11 mouse cellular contexts compared by ENCODE assay signal in the genomic region with DNA sequence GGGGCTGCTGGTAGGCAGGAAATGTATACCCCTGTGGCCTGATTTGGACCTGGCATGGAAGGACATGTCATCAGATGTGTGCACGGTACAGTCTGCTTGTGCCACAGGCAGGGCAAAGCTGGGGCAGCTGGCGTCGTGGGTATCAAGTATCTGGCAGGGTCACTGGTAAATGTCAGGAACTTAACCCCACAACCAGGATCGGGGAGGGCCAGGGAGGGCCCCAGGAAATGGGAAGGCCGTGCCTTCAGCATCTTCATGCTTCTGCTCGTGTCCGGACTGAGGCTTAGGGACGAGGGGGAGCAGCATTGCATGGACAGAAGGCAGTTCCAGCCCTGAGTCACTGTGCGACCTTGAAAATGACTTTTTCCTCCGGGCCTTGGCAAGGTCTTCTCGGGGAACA. TPM values are rescaled to one million over a fixed set of nuclear protein-coding genes. Genes with fewer than 3 reads are reported as not detected.
DNase-seq lines count a peak whose midpoint lies in the region; ATAC-seq lines count a peak whose summit lies in the region.
"Had no signal": no experiment of that assay in that cellular context is flagged by ENCODE, and none has a peak within 500 bp of the region (broad histone marks: within the 10 kb centered on the region; RNA-seq: fewer than 3 reads in every experiment).

No protein-coding gene starts in this region.

- H3K27me3 ChIP-seq in hindbrain, embryonic 16.5 days (replicated peaks; ENCODE audit: control insufficient read depth, insufficient read depth, low read length): no peaks in the 10 kb centered on the region
- H3K27me3 ChIP-seq in hindbrain, embryonic 14.5 days (ENCODE audit: control insufficient read depth, insufficient read depth, low read length): no peaks in the 10 kb centered on the region

- no peak overlapping the region for H3K9ac ChIP-seq in hindbrain, embryonic 16.5 days (ENCODE audit: low read depth, low read length)
- H3K9ac ChIP-seq in hindbrain, embryonic 14.5 days: no peak overlapping the region

- no peak overlapping the region for H3K4me3 ChIP-seq in hindbrain, embryonic 16.5 days (ENCODE audit: low read length)
- no peak overlapping the region for H3K4me3 ChIP-seq in hindbrain, embryonic 14.5 days (replicated peaks; ENCODE audit: low read length)

- H3K9me3 ChIP-seq in hindbrain, embryonic 16.5 days (ENCODE audit: control insufficient read depth, low read length): no peaks in the 10 kb centered on the region
- no peaks in the 10 kb centered on the region for H3K9me3 ChIP-seq in hindbrain, embryonic 14.5 days (ENCODE audit: control insufficient read depth, low read length)

- no peaks in the 10 kb centered on the region for H3K36me3 ChIP-seq in hindbrain, embryonic 16.5 days (ENCODE audit: control insufficient read depth, insufficient read depth, low read length)
- H3K36me3 ChIP-seq in hindbrain, embryonic 14.5 days (replicated peaks; ENCODE audit: control insufficient read depth, insufficient read depth): peaks cover 6% of the 10 kb centered on the region; the same call in 1 of the 2 replicates

- DNase-seq in hindbrain, embryonic 14.5 days (ENCODE audit: low spot score): no peak
- peak; percentile 86 for DNase-seq in adrenal gland, adult 2 months
- DNase-seq in gastrocnemius, postnatal 14 days: peak; percentile 74
- DNase-seq in heart, postnatal 4 days: peak; percentile 38
- DNase-seq in natural killer cell, adult 2 months (ENCODE audit: low spot score in 2 of 2): no peak
- DNase-seq in right cerebral cortex, postnatal 36 days (ENCODE audit: low spot score in 2 of 2): no peak
- DNase-seq in thymus, postnatal 10 days (ENCODE audit: low spot score in 2 of 2): no peak
- DNase-seq: cerebellum, adult 9-10 months; left cerebral cortex, postnatal 4 days had no signal

- H3K4me1 ChIP-seq in hindbrain, embryonic 16.5 days (ENCODE audit: control insufficient read depth, insufficient read depth, low read depth, low read length): 0 out of 2 replicates have a peak, but pooled peaks cover 8% of the 10 kb centered on the region
- 0 out of 2 replicates have a peak, but pooled peaks cover 15% of the 10 kb centered on the region for H3K4me1 ChIP-seq in hindbrain, embryonic 14.5 days (replicated peaks; ENCODE audit: control insufficient read depth, insufficient read depth, low read length)

- intact Hi-C loops in gastrocnemius, postnatal 14 days (cut with DNase I; ENCODE audit: low total_unique reads): no loop called here

- H3K4me2 ChIP-seq in hindbrain, embryonic 16.5 days (ENCODE audit: low read length): peak overlapping the region; percentile 1; the same call in 1 of the 2 replicates
- no peak overlapping the region for H3K4me2 ChIP-seq in hindbrain, embryonic 14.5 days (replicated peaks)

- H3K27ac ChIP-seq in hindbrain, embryonic 16.5 days (ENCODE audit: low read depth, low read length): no peak overlapping the region
- no peak overlapping the region for H3K27ac ChIP-seq in hindbrain, embryonic 14.5 days

- WGBS in hindbrain, embryonic 16.5 days: 82% methylated on average over 11 of the region's 11 CpGs
- 82% methylated on average over 11 of the region's 11 CpGs for WGBS in hindbrain, embryonic 14.5 days

- no peak for ATAC-seq in hindbrain, embryonic 16.5 days
- no peak for ATAC-seq in hindbrain, embryonic 14.5 days (ENCODE audit: low FRiP score)
- ATAC-seq: CD4-positive, CD25-positive, alpha-beta regulatory T cell, adult 4 months had no signal

RNA-seq across cellular contexts. Expression of a gene that starts 0.8 kb away (rescaled TPM):
- polyA plus RNA-seq in hindbrain, embryonic 16.5 days (2015; fragmentation: Nextera tagmentation; extraction: Ambion mirVana): 10.2 and 13.2 TPM in 2 replicates
- polyA plus RNA-seq in hindbrain, embryonic 14.5 days (2014; fragmentation: Nextera tagmentation; extraction: Ambion mirVana): 6.2 and 6.8 TPM in 2 replicates
- total RNA-seq in adrenal gland, adult 2 months (2021): 10 to 100 TPM; 48.3 to 94.0 TPM
- 97.8 and 115 TPM in 2 replicates for polyA plus RNA-seq in adrenal gland, adult 2 months (2012; rRNA removed)
- 1,000 to 10,000 TPM; 4,021 to 4,833 TPM for total RNA-seq in gastrocnemius, postnatal 14 days (2021)
- 100 to 1,000 TPM; 455 to 466 TPM for total RNA-seq in heart, postnatal 4 days (2021)

RNA-seq across cellular contexts. Expression of a gene that starts 14.2 kb away (rescaled TPM):
- 184 and 232 TPM in 2 replicates for polyA plus RNA-seq in hindbrain, embryonic 16.5 days (2015; fragmentation: Nextera tagmentation; extraction: Ambion mirVana)
- 89.2 and 111 TPM in 2 replicates for polyA plus RNA-seq in hindbrain, embryonic 14.5 days (2014; fragmentation: Nextera tagmentation; extraction: Ambion mirVana)
- 10 to 100 TPM; 31.4 to 37.0 TPM for total RNA-seq in adrenal gland, adult 2 months (2021)
- polyA plus RNA-seq in adrenal gland, adult 2 months (2012; rRNA removed): 79.6 and 84.5 TPM in 2 replicates
- total RNA-seq in gastrocnemius, postnatal 14 days (2021): 10 to 100 TPM; 24.0 to 37.6 TPM
- 10 to 100 TPM; 42.6 to 45.1 TPM for total RNA-seq in heart, postnatal 4 days (2021)

RNA-seq across cellular contexts. Expression of a gene that starts 21.5 kb away (rescaled TPM):
- 81.4 and 106 TPM in 2 replicates for polyA plus RNA-seq in hindbrain, embryonic 16.5 days (2015; fragmentation: Nextera tagmentation; extraction: Ambion mirVana)
- polyA plus RNA-seq in hindbrain, embryonic 14.5 days (2014; fragmentation: Nextera tagmentation; extraction: Ambion mirVana): 103 and 112 TPM in 2 replicates
- 100 to 1,000 TPM; 141 to 286 TPM for total RNA-seq in adrenal gland, adult 2 months (2021)
- 346 and 350 TPM in 2 replicates for polyA plus RNA-seq in adrenal gland, adult 2 months (2012; rRNA removed)
- total RNA-seq in gastrocnemius, postnatal 14 days (2021): 10 to 100 TPM; 75.1 to 80.9 TPM
- 100 to 1,000 TPM; 181 to 188 TPM for total RNA-seq in heart, postnatal 4 days (2021)

RNA-seq across cellular contexts. Expression of a gene that starts 33.6 kb away (rescaled TPM):
- 29.1 and 37.1 TPM in 2 replicates for polyA plus RNA-seq in hindbrain, embryonic 16.5 days (2015; fragmentation: Nextera tagmentation; extraction: Ambion mirVana)
- 60.6 and 66.4 TPM in 2 replicates for polyA plus RNA-seq in hindbrain, embryonic 14.5 days (2014; fragmentation: Nextera tagmentation; extraction: Ambion mirVana)
- 10 to 100 TPM; 12.1 to 14.0 TPM for total RNA-seq in adrenal gland, adult 2 months (2021)
- polyA plus RNA-seq in adrenal gland, adult 2 months (2012; rRNA removed): 14.3 and 18.1 TPM in 2 replicates
- total RNA-seq in gastrocnemius, postnatal 14 days (2021): 1 to 10 TPM; 1.5 to 2.9 TPM
- total RNA-seq in heart, postnatal 4 days (2021): 1 to 10 TPM; 3.5 to 3.7 TPM
- polyA plus RNA-seq: CD4-positive, CD25-positive, alpha-beta regulatory T cell, adult 4 months had no signal

RNA-seq across cellular contexts. Expression of a gene that starts 44.0 kb away (rescaled TPM):
- polyA plus RNA-seq in hindbrain, embryonic 16.5 days (2015; fragmentation: Nextera tagmentation; extraction: Ambion mirVana): 19.6 and 23.1 TPM in 2 replicates
- 12.4 and 15.4 TPM in 2 replicates for polyA plus RNA-seq in hindbrain, embryonic 14.5 days (2014; fragmentation: Nextera tagmentation; extraction: Ambion mirVana)
- 10 to 100 TPM; 36.1 to 38.5 TPM for total RNA-seq in adrenal gland, adult 2 months (2021)
- 150 and 161 TPM in 2 replicates for polyA plus RNA-seq in adrenal gland, adult 2 months (2012; rRNA removed)
- total RNA-seq in gastrocnemius, postnatal 14 days (2021): 10 to 100 TPM in 1 of 2 experiments, 1 to 10 TPM in 1; 9.5 to 14.4 TPM
- 10 to 100 TPM; 37.5 to 42.8 TPM for total RNA-seq in heart, postnatal 4 days (2021)

Comparison
In these comparisons a context has a peak if more than half of its experiments do, and no peak if none do; other contexts are left out.
1. DNase-seq: peak in adrenal gland, adult 2 months (single experiment), gastrocnemius, postnatal 14 days (single experiment) and heart, postnatal 4 days (single experiment); none in hindbrain, embryonic 14.5 days (single experiment), natural killer cell, adult 2 months (0 of 2), right cerebral cortex, postnatal 36 days (0 of 2) and thymus, postnatal 10 days (0 of 2).
2. RNA of a gene that starts 0.8 kb away (total RNA-seq): 4,021 to 4,833 TPM in gastrocnemius, postnatal 14 days; 455 to 466 TPM in heart, postnatal 4 days and 48.3 to 94.0 TPM in adrenal gland, adult 2 months; every median in the first group is over 4 times any median in the second.